Mouse (Mus musculus): Measurements from ENCODE around the gene Olfr522.

Gene Olfr522

DNA sequence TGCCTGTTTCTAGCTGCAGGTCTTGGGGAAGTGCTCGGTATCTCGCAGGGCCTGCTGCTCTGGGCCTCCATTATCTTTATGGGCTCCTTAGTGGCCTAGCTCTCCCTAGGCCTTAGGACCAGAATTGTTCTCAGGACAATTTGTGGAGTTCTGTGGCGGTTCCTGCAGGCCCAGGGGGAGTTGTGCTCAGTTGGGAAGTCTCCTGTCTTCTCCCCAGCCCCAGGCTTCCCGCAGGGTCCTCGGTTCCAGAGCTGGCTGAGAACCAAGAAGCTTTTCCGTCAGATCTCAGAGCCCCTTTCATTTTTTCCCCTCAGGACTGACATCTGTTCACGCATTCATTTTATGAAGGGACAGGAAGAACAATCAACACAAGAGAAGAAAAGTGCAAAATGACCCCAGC, at the start of gene Olfr522:
Olfr522 (minus strand) TSS at position 101 of the 400 bp plus-strand sequence.
- DNase-seq (ENCODE audit: low read depth, low spot score), result no peak

DNA sequence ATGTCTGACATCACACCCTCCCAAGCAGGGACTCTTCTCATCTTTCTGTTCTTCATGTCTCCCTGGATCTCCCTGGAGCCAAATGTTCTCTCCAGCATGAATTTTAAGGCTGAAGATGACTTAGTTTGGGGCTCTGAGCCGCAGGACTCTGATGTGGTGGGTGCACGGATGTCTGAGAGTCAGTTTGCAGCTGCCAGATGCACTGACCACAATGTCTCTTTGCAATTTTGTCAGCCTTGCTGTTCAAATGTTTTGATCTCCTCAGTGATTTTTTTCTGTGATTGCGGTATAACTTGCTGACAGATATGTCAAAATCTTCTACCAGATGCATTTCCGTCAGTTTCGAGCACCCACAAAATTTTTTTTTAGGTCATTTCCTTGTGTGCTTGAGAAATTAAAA, 49.3 kb upstream of the Olfr522 start:
- no peak for DNase-seq (ENCODE audit: low read depth, low spot score)

DNA sequence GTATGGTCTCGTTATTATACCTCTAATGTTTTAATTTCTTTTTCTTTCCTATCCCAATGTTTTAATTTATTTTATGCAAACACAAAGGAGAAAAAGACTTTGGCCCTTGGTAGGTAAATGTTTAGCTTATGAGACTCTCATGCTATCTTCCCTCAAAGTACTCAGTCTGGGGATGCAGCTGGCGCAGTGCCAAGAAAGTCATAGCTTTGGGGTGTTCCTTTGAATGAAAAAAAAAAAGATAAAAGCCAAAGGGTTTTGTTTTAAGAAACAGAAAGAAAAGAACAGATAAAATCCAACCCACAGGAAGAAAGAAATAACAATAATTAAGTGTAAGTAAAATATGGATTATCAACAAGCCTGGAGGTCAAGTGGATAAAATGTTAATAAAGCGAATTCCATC, 44.1 kb upstream of the Olfr522 start:
- DNase-seq (ENCODE audit: low read depth, low spot score), result no peak

DNA sequence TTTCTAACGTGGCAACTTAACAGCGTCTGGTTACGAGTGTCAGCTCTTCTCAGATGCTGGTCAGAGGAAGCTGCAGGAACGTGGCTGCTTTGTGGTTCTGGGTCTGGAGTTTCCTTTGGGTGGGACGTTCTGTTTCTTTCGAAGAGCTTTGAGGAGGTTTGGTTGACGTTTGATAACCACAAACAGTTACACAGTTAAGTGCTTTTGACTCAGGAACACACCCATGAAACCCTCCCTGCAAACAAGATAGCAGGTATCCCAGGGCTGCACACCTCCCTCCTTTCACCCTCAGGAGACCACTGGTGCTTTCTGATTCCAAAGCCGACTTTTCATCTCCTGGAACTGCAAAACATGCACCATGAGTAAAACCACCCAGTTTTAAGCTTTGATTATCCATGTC, 43.6 kb upstream of the Olfr522 start:
- no peak for DNase-seq (ENCODE audit: low read depth, low spot score)

DNA sequence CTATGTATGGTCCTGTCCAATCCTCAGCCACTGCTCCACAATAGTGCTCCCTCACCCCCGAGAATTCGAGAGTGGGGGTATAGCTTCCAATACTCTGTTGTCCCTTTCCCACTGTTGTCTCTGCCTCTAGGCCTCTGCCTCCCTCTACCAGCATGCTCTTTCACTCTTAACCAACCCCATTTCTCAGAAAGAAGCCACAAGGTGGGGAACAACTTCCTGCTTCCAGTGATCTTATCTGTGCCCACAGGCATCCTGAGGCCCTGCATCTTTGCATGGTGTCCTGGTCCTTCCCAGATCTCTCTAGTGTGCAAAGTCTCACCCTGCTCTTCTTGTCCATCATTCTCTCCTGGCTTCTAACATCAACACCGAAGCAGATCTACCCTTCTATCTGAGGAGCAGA, 42.3 kb upstream of the Olfr522 start:
- DNase-seq (ENCODE audit: low read depth, low spot score), result no peak

DNA sequence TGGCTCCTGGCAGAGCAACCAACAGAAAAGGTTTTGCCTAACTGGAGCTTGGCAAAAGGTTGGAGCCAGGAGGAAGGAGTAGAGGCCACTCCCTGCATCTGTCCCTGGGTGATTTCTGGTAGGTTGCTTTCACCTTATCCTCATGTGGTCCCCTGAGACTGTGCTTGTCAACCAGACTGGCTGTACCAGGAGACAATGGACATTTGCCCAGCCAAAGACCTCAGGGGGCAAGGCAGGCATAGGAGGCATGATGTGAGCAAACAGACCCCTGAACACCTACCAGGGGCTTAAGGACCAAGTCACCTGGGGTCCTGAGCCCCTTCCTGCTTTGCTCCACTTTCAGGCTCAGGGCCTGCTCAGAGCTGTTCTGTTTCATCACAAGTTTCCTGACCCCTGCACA, 41.3 kb upstream of the Olfr522 start, which contains the start of gene Olfr524:
Olfr524 (minus strand) TSS at position 101 of the 400 bp plus-strand sequence.
- DNase-seq (ENCODE audit: low read depth, low spot score), result no peak

DNA sequence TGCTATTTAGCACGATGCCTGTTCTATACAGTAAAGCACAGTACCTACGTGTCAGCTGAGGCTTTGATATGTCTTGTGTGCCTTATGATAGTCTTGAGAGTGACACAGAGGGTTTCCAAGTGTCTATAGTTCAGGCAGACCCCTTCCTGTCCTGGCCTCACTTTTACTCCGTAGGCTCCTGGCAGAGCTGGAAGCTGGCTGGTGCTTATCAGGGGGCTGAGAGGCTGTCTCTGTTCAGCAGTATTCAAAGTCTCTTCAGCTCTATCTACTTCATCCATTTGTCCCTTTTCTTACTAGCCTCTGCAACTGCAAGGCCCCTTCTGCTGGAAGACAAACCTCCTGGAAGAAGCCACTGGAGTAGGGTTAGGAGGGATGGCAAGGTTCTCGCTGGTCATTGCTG, 36.5 kb upstream of the Olfr522 start:
- no peak for DNase-seq (ENCODE audit: low read depth, low spot score)

GRCm38 (mm10) chr7:140196002-140196401, 31.4 kb upstream of the Olfr522 start:
- no peak for DNase-seq (ENCODE audit: low read depth, low spot score)

DNA sequence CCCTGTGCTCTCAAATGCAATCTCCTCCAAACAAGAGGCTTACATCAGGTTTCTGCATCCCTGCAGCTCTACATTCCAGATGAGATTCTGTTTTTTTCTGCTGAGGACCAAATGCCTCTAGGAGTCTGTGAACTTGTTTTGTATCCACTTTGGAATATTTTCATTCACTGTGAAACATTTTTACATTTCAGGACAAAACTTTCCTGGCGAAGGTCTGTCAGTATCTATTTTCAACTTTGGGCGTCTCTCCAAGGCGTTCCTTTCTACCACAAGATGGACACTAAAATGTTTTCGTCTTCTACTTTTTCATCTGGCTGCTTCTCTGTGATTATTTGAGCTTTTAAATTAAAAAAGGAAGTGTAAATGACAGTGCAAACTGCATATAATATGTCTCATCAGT, 29.5 kb upstream of the Olfr522 start:
- no peak for DNase-seq (ENCODE audit: low read depth, low spot score)

- DNase-seq (ENCODE audit: low read depth, low spot score), result no peak
Measured at GRCm38 (mm10) chr7:140192851-140193250, 28.3 kb upstream of the Olfr522 start.

- peak; percentile 10 for DNase-seq (ENCODE audit: low read depth, low spot score)
Measured at GRCm38 (mm10) chr7:140192445-140192844, 27.9 kb upstream of the Olfr522 start.

GRCm38 (mm10) chr7:140190435-140190834, 25.9 kb upstream of the Olfr522 start:
- DNase-seq (ENCODE audit: low read depth, low spot score), result no peak

GRCm38 (mm10) chr7:140188391-140189328, 24.1 kb upstream of the Olfr522 start:
- DNase-seq (ENCODE audit: low read depth, low spot score), result peak; percentile 72

GRCm38 (mm10) chr7:140187721-140188390, 23.3 kb upstream of the Olfr522 start:
- DNase-seq (ENCODE audit: low read depth, low spot score), result no peak

DNA sequence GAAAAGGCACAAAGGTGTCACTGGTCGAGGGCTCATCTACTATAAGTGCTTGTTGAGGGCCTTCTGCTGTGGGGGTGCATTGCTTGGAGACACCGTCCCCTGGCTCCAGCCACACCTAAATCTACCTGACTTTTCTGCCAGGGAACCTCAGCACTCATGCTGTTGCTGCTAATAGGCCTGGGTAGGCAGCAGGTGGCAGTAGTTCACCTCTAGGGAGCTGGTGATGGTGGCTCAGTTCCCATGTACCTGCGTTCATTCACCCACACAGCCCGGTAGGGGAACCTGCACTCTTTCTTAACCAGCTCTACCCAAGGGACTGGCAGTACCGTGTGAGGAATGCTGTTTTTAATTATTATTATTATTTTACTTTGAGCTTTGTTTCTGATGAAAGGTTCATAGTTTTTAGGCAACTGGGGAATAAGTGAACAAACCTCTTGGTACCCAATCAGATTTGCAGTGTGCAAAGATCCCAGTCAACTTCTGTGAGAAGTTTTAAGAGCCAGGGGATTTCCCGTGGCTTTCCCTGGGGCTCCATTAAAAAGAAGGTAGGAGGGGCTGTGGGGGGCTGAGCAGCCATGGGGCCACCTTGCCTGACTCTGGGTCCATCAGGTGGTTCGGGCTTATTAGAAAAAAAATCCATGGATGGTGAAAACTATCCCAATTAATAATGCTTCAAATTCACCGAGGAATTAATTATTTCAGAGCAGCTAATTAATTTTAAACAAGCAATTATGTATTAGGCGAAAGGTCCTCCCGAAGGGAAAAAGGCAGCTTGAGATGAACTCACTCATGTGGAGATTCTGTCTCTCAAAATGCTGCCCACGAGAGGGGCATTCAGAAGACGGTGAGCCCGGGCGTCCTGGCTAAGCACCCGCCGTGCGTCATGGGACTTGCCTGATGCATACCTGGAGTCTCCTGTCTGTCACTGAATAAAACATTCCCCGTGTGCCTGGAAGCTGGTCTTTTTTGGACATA, 22.4 kb upstream of the Olfr522 start:
- DNase-seq (ENCODE audit: low read depth, low spot score), result peak; percentile 49

- DNase-seq (ENCODE audit: low read depth, low spot score), result no peak
Measured at GRCm38 (mm10) chr7:140184206-140184605, 19.6 kb upstream of the Olfr522 start.

GRCm38 (mm10) chr7:140180692-140181091, 16.1 kb upstream of the Olfr522 start:
- no peak for DNase-seq (ENCODE audit: low read depth, low spot score)

- no peak for DNase-seq (ENCODE audit: low read depth, low spot score)
Measured at GRCm38 (mm10) chr7:140179176-140179575, 14.6 kb upstream of the Olfr522 start.

DNA sequence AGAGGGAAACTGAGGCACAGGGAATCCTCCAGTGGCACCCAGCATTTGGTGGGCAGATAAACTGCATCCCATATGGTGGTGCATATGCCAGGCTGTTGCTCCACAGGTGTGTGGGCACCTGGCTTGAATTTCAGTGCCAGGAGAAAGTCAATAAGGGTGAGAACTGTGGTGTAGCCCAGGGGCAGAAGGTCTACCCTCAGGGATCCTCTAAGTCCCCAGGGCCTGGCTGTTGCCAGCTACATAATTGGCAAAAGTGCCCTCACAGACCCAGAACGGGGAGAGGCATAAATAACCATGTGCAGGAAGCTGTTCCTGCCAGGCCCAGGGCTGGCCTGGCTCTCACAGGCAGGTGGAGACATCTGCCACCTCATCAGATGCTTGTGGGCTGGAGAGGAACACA, 8.4 kb upstream of the Olfr522 start, which contains the start of gene Olfr523:
Olfr523 (plus strand) TSS at position 282 of the 400 bp plus-strand sequence.
- no peak for DNase-seq (ENCODE audit: low read depth, low spot score)

DNA sequence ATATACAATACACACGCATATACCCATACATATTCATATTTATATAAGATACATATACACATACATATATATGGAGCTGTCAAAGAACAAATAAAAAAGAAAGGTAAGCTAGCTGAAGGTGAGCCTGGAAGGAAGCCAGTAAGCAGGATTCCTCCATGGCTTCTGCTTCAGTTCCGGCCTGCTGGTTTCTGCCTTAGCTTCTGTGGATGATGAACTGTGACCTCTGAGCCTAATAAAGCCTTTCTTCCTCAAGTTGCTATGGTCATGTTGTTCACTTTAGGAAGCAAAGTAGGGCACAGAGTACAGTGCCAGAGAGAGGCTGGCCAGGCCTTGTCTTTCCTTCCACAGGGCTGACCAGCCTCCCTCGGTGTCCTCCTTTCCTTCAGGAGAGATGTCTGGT, 6.3 kb upstream of the Olfr522 start:
- DNase-seq (ENCODE audit: low read depth, low spot score), result no peak

- DNase-seq (ENCODE audit: low read depth, low spot score), result no peak
Measured at GRCm38 (mm10) chr7:140169386-140169785, 4.8 kb upstream of the Olfr522 start.
